Mouse (Mus musculus) bone marrow macrophage, adult 2 months (primary cell): Measurements from ENCODE around the gene Zdhhc14.

Experiments
- CTCF ChIP-seq: IDR thresholded peaks from 2 replicates; pipeline ENCODE4 v1.5.1; 2012; ENCODE audit warnings: low read depth, mild to moderate bottlenecking, low read length, moderate library complexity
- POLR2A ChIP-seq: IDR thresholded peaks from 2 replicates; pipeline ENCODE4 v1.6.1; 2012; ENCODE audit warnings: mild to moderate bottlenecking, low read depth, low read length, borderline replicate concordance

DNA sequence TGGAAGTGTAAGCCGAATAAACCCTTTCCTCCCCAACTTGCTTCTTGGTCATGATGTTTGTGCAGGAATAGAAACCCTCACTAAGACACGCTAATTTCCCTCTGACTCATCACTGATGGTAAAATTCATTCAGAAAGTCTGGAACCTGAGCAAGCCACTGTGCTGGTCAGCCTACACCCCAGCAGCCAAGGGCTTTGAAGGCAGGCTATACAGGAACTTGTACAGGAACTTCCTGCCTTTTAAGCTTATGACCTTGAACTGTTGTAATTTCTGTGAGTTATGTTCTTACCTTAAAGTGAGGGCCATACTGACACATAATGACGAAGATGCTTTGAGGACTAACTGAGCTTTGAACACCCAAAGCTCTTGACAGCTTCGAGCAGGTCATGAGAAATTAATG lies 67.9 kb downstream of the Zdhhc14 start:
- no peak for TF ChIP-seq POLR2A
- TF ChIP-seq CTCF, result no peak
